Mouse (Mus musculus) E14TG2a.4 (cell line): Measurements from ENCODE around the gene Srrm1.

Experiments used
- CTCF ChIP-seq: conservative IDR thresholded peaks from 2 replicates; pipeline ENCODE4 v1.5.1; 2014; ENCODE audit warnings: low read length
- NANOG ChIP-seq: IDR thresholded peaks from 2 replicates; pipeline ENCODE4 v1.6.1; 2014; ENCODE audit warnings: borderline replicate concordance, low read length, mixed read lengths
- POU5F1 ChIP-seq: IDR thresholded peaks from 2 replicates; pipeline ENCODE4 v1.6.1; 2014; ENCODE audit warnings: low read length, borderline replicate concordance

GRCm38 (mm10) chr4:135306533-135306932 lies 46.6 kb downstream of the Srrm1 start:
- no peak for TF ChIP-seq CTCF
- no peak for TF ChIP-seq NANOG
- no peak for TF ChIP-seq POU5F1
